Mouse (Mus musculus) embryonic facial prominence, embryonic 13.5 days (tissue): ENCODE results near the gene Gm5849. TPM values are rescaled to one million over a fixed set of nuclear protein-coding genes. Genes with fewer than 3 reads are reported as not detected.
"Not testable (repeated sequence)": the region's sequence is repeated elsewhere in the genome, so short reads cannot be mapped to it uniquely, and the experiment has no call there.

Experiments used
- ATAC-seq: fragments of 200-750 bp; cut with Nextera tagmentation; 2 replicates; pipeline ENCODE4 v1.8.0; 2017; ENCODE audit warnings: low read depth; ENCODE audit not compliant: insufficient number of reproducible peaks, insufficient read depth, low FRiP score, low TSS enrichment
- H3K27ac ChIP-seq: fragments of 300-500 bp; sonication (generic); 2 replicates; pipeline ENCODE4 v1.5.1; 2015; ENCODE audit warnings: moderate library complexity, mild to moderate bottlenecking, inconsistent platforms
- H3K27me3 ChIP-seq: fragments of 300-500 bp; sonication (generic); 2 replicates; pipeline ENCODE4 v1.6.1; 2015; ENCODE audit warnings: mild to moderate bottlenecking, inconsistent platforms
- H3K36me3 ChIP-seq: fragments of 300-500 bp; sonication (generic); 2 replicates; pipeline ENCODE4 v1.6.1; 2015; ENCODE audit warnings: mild to moderate bottlenecking, inconsistent platforms
- H3K4me1 ChIP-seq: fragments of 300-500 bp; sonication (generic); 2 replicates; pipeline ENCODE4 v1.6.1; 2015; ENCODE audit warnings: inconsistent platforms
- H3K4me2 ChIP-seq: fragments of 300-500 bp; sonication (generic); 2 replicates; pipeline ENCODE4 v1.6.1; 2015; ENCODE audit warnings: moderate library complexity, mild to moderate bottlenecking, inconsistent platforms
- H3K4me3 ChIP-seq: fragments of 300-500 bp; sonication (generic); 2 replicates; pipeline ENCODE4 v1.5.1; 2015; ENCODE audit warnings: mild to moderate bottlenecking, inconsistent platforms
- H3K9ac ChIP-seq: fragments of 300-500 bp; sonication (generic); 2 replicates; pipeline ENCODE4 v1.6.1; 2015; ENCODE audit warnings: mild to moderate bottlenecking, inconsistent platforms
- H3K9me3 ChIP-seq: fragments of 300-500 bp; sonication (generic); 2 replicates; pipeline ENCODE4 v1.6.1; 2016; ENCODE audit warnings: inconsistent platforms
- WGBS: fragments of 180-500 bp; shearing (Covaris S2); methylation state at CpG from one replicate; pipeline ENCODE4 v1.1.7; 2015; ENCODE audit warnings: mixed read lengths; 5-methylcytosine and 5-hydroxymethylcytosine counted together
- polyA plus RNA-seq: library from polyadenylated mRNA; unstranded; fragments of >200 nt; fragmentation: Nextera tagmentation; extraction: Ambion mirVana; gene quantifications from 2 replicates; pipeline ENCODE4 v1.2.1, GENCODE M21; 2015

The Gm5849 gene
- polyA plus RNA-seq = not detected in 2 replicates

DNA sequence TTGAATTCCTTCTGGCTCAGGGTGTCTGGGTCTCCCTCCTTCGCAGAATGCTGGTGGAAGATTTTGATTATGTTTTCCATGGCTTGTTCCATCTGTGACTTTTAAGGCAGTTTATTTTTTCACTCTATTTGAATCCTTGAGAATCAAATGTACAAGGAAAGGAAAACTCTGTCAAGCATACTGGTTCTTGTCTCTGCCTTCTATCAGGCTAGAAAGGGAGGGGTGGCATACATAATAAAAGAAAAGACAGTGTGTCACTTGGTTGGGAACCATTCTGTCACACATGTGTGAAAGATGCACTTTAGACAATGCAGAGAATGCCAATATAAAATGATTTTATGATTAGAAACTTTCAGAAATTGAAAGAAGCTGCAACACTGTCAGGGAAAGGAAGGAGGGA, at the start of gene Gm5849:
Gene Gm5849 (minus strand): TSS at position 101 of the 400 bp plus-strand sequence.
- H3K9me3 ChIP-seq, H3K4me3 ChIP-seq, H3K9ac ChIP-seq, ATAC-seq, H3K4me2 ChIP-seq, H3K27ac ChIP-seq, H3K27me3 ChIP-seq, H3K36me3 ChIP-seq, H3K4me1 ChIP-seq: not testable (repeated sequence)
- WGBS = 88% methylated on average over 1 of the region's 1 CpGs

DNA sequence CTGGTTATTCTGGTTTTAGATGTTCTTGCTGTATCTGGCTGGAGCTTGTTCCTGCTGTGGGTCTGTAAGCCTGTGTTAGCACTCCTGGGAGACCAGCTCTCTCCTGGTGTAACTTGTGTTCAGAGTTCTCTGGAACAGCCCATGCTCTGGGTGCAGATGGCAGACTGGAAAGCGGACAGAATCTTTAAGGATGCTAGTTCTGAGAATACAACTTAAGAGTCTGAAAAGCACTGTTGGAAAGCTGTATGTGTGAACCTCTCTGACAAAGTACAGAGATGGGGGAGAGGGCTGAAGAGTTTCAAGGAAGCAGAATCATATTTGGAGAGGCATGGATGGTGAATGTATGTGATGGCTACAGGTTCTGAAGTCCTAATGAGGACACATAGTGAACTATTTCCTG, 28.0 kb downstream of the Gm5849 start:
- Histone ChIP-seq H3K4me3 (no peak overlapping the region), H3K36me3 (no peaks in the 10 kb centered on the region), H3K4me1 (no peaks in the 10 kb centered on the region), H3K27ac (no peak overlapping the region), H3K9me3 (no peaks in the 10 kb centered on the region), H3K9ac (no peak overlapping the region), H3K27me3 (no peaks in the 10 kb centered on the region), H3K4me2 (no peak overlapping the region)
- WGBS = 93% methylated on average over 1 of the region's 1 CpGs
- ATAC-seq = no peak

DNA sequence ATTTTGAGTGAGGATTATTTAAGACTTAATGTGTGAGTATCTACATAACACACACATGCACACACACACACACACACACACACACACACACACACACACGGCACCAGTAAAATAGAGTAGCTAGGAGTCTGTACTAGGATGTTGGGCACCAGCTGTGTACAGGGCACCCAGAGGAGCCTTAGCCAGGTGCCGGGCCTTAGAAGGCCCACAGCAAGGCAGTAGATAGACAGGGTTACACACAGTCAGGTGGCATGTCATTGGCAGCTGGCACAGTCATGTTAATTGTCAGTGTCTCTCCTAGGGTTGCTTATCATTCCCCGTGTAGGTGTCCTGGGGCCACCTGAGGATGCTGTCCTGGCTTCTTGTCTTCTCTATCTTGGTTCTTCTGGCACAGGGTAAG, 51.1 kb downstream of the Gm5849 start, which contains the start of gene Pglyrp4:
Gene Pglyrp4 (plus strand): TSS at position 301 of the 400 bp plus-strand sequence.
- WGBS = 81% methylated on average over 3 of the region's 3 CpGs
- no peak within 1 kb of the TSS for H3K27ac ChIP-seq
- no peak for ATAC-seq
- H3K27me3 ChIP-seq = no peaks in the 10 kb centered on the region
- no peak within 1 kb of the TSS for H3K9ac ChIP-seq
- H3K4me3 ChIP-seq = no peak within 1 kb of the TSS
- H3K36me3 ChIP-seq = no peaks in the 10 kb centered on the region
- no peaks in the 10 kb centered on the region for H3K9me3 ChIP-seq
- H3K4me1 ChIP-seq = no peaks in the 10 kb centered on the region
- H3K4me2 ChIP-seq = no peak within 1 kb of the TSS

Other genes with a start within 250 kb of the Gm5849 start
- gene S100a16, start 240.6 kb downstream of the Gm5849 start, polyA plus RNA-seq = 95.0 and 96.5 TPM in 2 replicates
- 0.44 and 0.62 TPM in 2 replicates for gene S100a3, start 217.3 kb downstream of the Gm5849 start, polyA plus RNA-seq
- gene S100a2, start 187.6 kb downstream of the Gm5849 start, polyA plus RNA-seq = not detected in 2 replicates
- gene Gm42674, start 176.0 kb downstream of the Gm5849 start, polyA plus RNA-seq = not detected in 2 replicates
- gene S100a4, start 174.1 kb downstream of the Gm5849 start, polyA plus RNA-seq = 18.8 and 19.2 TPM in 2 replicates
- gene S100a5, start 169.4 kb downstream of the Gm5849 start, polyA plus RNA-seq = not detected in 2 replicates
- gene S100a6, start 165.0 kb downstream of the Gm5849 start, polyA plus RNA-seq = 89.9 and 97.9 TPM in 2 replicates
- 0.41 TPM in 1 of 2 replicates, not detected in the other for gene S100a7a, start 123.9 kb downstream of the Gm5849 start, polyA plus RNA-seq
- gene S100a8, start 108.9 kb downstream of the Gm5849 start, polyA plus RNA-seq = 5.9 and 15.4 TPM in 2 replicates
- gene S100a9, start 82.2 kb downstream of the Gm5849 start, polyA plus RNA-seq = 4.0 and 13.4 TPM in 2 replicates
- not detected in 2 replicates for gene Pglyrp4, start 51.0 kb downstream of the Gm5849 start, polyA plus RNA-seq